Mouse (Mus musculus): ENCODE results near the gene Lcor.

Lcor gene

GRCm38 (mm10) chr19:41560856-41561255 is 78.4 kb downstream of the Lcor start:
- DNase-seq (ENCODE audit: low spot score in 2 of 2): no peak

- DNase-seq (ENCODE audit: low spot score in 2 of 2): peak in 1 of 2 experiments; percentile 30
These were observed 86.4 kb downstream of the Lcor start for GRCm38 (mm10) chr19:41568791-41569190.

GRCm38 (mm10) chr19:41573700-41574099 is 91.3 kb downstream of the Lcor start:
- no peak for DNase-seq (ENCODE audit: low spot score in 2 of 2)

GRCm38 (mm10) chr19:41577576-41577975 is 95.1 kb downstream of the Lcor start:
- DNase-seq (ENCODE audit: low spot score in 2 of 2): no peak

- no peak for DNase-seq (ENCODE audit: low spot score in 2 of 2)
These were observed 97.0 kb downstream of the Lcor start for GRCm38 (mm10) chr19:41579311-41579920.

GRCm38 (mm10) chr19:41581706-41582420 is 99.4 kb downstream of the Lcor start, which contains the start of gene Gm340:
Gene Gm340 (plus strand): TSS chr19:41582370.
- DNase-seq (ENCODE audit: low spot score in 2 of 2): no peak

- no peak for DNase-seq (ENCODE audit: low spot score in 2 of 2)
These were observed 100.6 kb downstream of the Lcor start for GRCm38 (mm10) chr19:41582918-41583514.

GRCm38 (mm10) chr19:41586752-41587151 is 104.3 kb downstream of the Lcor start:
- no peak for DNase-seq (ENCODE audit: low spot score in 2 of 2)

- DNase-seq (ENCODE audit: low spot score in 2 of 2): no peak
These were observed 105.2 kb downstream of the Lcor start for GRCm38 (mm10) chr19:41587431-41588222.

GRCm38 (mm10) chr19:41589026-41589425 is 106.6 kb downstream of the Lcor start:
- no peak for DNase-seq (ENCODE audit: low spot score in 2 of 2)

GRCm38 (mm10) chr19:41589681-41590080 is 107.2 kb downstream of the Lcor start:
- no peak for DNase-seq (ENCODE audit: low spot score in 2 of 2)

- DNase-seq (ENCODE audit: low spot score in 2 of 2): no peak
These were observed 109.4 kb downstream of the Lcor start for GRCm38 (mm10) chr19:41591808-41592207.

GRCm38 (mm10) chr19:41597170-41597894 is 114.9 kb downstream of the Lcor start:
- no peak for DNase-seq (ENCODE audit: low spot score in 2 of 2)

- no peak for DNase-seq (ENCODE audit: low spot score in 2 of 2)
These were observed 118.2 kb downstream of the Lcor start for GRCm38 (mm10) chr19:41600647-41601046.

- DNase-seq (ENCODE audit: low spot score in 2 of 2): no peak
These were observed 124.0 kb downstream of the Lcor start for GRCm38 (mm10) chr19:41606208-41606987.

- DNase-seq (ENCODE audit: low spot score in 2 of 2): no peak
These were observed 129.2 kb downstream of the Lcor start for GRCm38 (mm10) chr19:41611683-41612082.
